Mouse (Mus musculus): ENCODE measurements at regions not wholly inside any gene's neighbourhood (a gene's known extent, or its start where the extent isn't known, plus 50 kb on each side); places are given as distances from the start of the nearest gene placed in this dataset.

DNA sequence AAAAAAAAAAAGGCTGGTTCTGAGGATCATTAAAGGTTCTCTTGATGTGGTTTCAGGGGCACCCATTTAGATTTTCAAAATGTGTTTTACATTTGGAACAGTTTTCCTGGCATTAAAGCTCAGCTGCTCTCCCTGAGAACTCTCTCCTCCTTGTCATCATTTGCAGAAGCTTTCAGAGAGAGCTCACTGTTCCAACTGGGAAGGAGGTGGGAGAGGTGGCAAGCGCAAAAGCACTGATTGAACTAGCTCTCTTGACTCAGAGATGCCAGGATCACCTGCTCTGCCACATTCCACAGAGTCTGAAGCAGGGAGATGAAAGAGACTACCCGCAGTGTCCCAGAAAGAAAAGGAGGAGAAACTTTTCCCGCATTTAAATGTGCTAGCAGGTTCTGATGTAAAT lies 220.5 kb upstream of the Gbe1 start:
- no peak for DNase-seq (ENCODE audit: extremely low spot score)

DNA sequence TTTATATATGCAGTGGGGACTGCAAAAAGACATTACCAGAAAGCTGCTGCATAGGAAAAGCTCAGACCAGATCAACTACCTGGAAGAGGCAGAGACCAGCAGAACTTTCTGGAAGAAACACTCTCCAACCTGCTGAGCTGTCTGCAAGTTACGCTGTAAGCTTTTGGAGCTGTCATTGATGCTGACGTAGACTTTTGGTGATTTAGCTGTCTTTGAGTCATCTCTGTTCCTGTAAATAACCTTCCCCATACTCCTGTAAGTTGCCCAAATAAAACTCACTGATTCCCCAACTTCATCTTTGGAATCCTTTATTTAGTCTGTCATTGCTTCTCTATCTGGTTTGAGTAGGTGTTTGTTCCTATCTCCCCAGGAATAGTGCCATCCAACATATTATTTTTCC lies 218.5 kb upstream of the Gbe1 start:
- no peak for DNase-seq (ENCODE audit: extremely low spot score)

DNA sequence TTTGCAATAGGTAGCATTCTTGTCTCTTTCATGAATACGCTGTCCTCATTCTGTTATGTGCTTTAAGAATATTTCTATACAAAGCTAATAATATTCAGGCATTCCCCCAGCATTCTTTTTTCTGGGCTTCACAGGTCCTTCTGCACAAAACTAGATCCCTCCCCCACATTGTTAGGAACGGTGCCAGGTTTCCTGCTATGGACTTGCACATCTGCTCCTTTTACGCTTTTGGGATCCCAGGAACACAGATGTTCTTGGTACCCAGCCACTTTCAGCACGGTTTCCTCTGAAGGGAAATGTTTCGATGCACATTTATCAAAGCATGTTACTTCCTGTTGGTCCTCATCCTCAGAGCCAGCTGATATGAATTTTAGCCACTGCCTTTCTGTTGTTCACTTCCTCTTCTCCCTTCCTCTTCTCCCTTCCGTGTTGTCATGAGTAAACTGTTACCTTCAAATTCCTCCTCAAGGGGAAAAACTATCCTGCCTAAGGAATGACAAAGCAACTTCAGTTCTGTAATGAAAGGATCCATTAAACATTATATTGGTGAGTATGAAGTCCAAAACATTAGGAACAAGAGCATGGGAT lies 209.9 kb upstream of the Gbe1 start:
- no peak for DNase-seq (ENCODE audit: extremely low spot score)

GRCm38 (mm10) chr16:70141466-70141865 lies 172.3 kb upstream of the Gbe1 start:
- no peak for DNase-seq (ENCODE audit: extremely low spot score)

- DNase-seq (ENCODE audit: extremely low spot score), result peak; percentile 7
Observed at GRCm38 (mm10) chr16:70147673-70148359, 165.9 kb upstream of the Gbe1 start.

- DNase-seq (ENCODE audit: extremely low spot score), result no peak
Observed at GRCm38 (mm10) chr16:70154587-70154986, 159.2 kb upstream of the Gbe1 start.

DNA sequence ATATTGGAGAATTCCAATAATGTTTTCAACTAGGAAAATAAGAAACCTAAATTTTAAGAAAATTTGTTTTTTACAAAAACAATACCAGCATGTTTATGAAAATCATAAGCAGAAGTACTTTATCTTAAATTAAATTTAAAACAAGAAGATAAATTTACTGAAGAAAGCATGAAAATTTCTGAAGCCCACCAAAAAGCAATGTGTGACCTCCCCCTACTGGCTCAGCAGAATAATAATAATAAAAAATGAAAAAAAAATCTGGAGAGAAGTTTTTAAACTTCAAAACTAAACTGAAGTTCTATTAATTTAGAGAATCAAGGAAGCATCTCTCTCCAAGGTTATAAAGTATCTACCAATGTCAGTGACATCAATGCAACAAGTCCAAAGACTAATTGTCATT lies 153.2 kb upstream of the Gbe1 start:
- no peak for DNase-seq (ENCODE audit: extremely low spot score)

- DNase-seq (ENCODE audit: extremely low spot score), result no peak
Observed at GRCm38 (mm10) chr16:70175140-70175539, 138.6 kb upstream of the Gbe1 start.

- DNase-seq (ENCODE audit: extremely low spot score), result no peak
Observed at GRCm38 (mm10) chr16:70178975-70179374, 134.8 kb upstream of the Gbe1 start.

DNA sequence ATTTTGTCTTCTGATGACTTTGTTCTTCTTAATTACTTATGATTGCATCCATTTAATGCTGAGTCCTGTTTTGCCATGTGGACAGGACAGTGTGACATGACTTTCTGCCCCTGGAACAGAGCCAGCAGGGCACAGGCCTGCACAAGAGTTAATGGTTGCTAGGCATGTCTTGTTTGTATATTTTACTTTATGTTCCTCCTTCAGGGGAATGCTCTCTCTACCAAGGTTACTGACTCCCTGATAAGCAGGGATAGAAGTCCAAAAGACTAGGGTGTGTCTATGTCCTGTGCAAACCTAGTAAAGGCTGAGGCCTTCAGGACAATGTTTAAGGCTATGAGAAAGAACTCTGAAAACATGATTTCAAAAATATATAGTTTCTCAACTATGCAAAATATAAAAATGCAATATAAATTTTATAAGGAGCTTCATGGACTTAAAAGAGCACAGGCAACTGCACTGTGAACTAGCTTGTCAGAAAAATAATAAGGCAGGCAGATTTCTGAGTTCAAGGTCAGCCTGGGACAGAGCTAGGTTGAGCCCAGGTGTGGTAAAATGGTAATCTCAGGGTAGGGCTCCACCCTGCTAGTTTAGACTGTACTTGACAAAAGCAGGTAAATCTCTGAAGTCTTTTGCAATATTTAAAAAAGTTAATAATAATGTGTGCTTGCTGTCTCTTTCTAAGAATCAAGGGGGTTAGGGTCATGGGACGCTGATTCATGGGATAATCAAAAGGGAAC lies 99.7 kb upstream of the Gbe1 start:
- DNase-seq (ENCODE audit: extremely low spot score), result no peak

- peak; percentile 14 for DNase-seq (ENCODE audit: extremely low spot score)
Observed at GRCm38 (mm10) chr16:70214800-70215199, 98.9 kb upstream of the Gbe1 start.

- DNase-seq (ENCODE audit: extremely low spot score), result no peak
Observed at GRCm38 (mm10) chr16:70227601-70228226, 86.0 kb upstream of the Gbe1 start.

GRCm38 (mm10) chr16:70232706-70233105 lies 81.0 kb upstream of the Gbe1 start:
- no peak for DNase-seq (ENCODE audit: extremely low spot score)

DNA sequence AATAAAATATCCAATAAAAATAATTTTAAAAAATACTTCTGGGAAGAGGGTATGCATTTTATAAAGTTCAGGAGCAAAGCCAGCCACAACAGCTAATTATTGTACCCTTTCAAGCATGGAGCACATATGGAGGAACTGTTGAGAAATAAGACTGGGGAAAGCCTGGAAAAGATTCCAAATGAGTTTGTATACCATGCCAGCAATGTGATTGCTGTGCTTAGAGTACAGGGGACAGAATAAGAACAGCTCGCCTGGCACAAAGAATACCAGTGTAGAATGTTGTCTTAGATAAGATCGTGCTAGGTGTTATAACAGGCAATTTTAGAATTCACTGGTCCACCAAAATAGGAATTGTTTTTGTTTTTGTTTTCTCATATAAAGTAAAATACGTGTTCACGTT lies 78.6 kb upstream of the Gbe1 start:
- no peak for DNase-seq (ENCODE audit: extremely low spot score)

DNA sequence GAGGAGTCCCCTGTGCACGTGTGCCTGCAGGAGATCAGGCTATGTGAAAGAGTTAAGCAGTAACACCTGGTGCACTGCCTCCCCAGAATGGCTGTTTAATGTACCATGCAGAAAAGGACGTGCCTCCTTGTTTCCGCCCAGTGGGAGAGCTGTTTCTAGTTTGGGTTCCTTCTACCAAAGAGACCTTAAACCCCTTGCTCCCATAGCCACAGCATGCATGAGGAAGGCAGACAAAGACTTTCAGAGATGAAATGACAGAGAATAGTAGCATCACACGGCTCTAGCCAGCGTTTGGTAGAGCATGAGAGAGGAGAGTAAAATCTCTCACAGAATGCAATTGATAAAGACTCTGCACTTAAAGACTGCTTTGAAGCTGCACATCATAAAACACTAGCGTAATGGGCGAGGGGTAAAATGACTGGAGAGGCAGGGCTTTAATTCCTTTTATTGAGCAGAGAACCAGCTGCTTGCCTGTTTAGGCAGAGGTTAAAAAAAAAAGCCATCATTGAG lies 74.3 kb upstream of the Gbe1 start:
- peak; percentile 27 for DNase-seq (ENCODE audit: extremely low spot score)

DNA sequence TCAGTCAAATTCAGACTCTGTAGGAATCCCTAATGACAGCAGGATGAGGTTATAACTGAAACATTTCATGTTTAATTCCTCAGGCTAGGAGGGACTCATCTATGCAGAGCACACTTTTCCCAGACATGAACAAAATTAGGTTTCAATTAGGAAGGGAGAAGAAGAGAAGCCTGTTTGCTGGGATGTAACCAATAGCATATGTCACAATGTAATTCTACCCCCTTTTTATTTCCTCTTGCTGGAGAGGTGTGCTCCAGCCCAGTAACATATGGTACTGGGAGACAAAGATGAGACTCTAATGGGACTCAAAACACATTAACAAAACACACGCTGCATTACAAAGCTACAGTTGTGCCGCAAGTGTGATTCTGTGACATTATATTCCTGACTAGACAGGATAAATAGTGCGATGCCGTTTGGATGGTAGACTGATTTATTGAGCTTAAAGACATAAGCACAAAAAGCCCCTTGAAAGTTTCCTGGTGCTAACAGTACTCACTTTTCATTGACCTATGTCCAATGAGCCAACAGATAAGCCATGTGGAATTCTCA lies 69.5 kb upstream of the Gbe1 start:
- DNase-seq (ENCODE audit: extremely low spot score), result no peak

DNA sequence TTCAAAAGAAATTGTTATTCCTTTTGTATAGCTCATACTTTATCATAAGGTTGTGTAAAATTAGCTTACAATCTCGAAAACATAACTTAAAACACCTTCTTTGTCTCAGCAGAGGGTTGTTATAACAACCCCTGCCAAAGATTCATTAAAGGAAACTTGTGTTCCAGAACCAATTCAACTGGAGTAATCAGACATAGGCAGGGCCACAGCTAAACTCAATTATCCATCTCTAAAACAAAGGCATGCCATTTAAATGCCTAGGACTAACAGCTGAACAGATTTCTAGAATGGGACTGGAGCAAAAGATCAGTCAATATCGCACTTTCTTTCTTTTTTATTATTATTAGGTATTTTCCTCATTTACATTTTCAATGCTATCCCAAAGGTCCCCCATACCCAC lies 68.8 kb upstream of the Gbe1 start:
- DNase-seq (ENCODE audit: extremely low spot score), result no peak

DNA sequence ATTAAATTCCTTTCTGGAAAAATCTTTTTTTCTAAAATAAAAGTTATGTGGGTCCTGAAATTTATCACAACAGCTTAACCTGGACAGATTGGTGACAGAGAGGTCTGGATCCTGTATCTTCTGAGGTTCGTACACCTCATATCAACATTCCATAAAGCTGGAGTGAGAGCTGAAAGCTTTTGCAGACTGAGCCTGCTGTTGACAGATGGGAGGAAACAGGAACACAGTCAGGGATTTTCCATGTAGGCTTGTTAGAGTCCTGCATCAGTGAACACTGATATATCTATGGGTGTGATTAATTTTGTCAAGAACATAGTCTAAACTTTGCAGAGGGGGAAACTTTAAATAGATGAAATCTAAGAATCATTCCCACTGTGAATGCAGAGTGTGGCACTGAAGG lies 54.4 kb upstream of the Gbe1 start:
- no peak for DNase-seq (ENCODE audit: extremely low spot score)

GRCm38 (mm10) chr16:70260151-70260550 lies 53.6 kb upstream of the Gbe1 start:
- DNase-seq (ENCODE audit: extremely low spot score), result no peak
